Mouse (Mus musculus) heart, postnatal 0 days (tissue): ENCODE results near the gene Traf1.

Source experiments
- CTCF ChIP-seq: IDR thresholded peaks from 2 replicates; pipeline ENCODE4 v1.5.1; 2016; ENCODE audit warnings: antibody characterized with exemption, control low read depth, low read depth
- EP300 ChIP-seq: IDR thresholded peaks from 2 replicates; pipeline ENCODE4 v1.6.1; 2016; ENCODE audit warnings: antibody characterized with exemption, low read depth

- no peak for TF ChIP-seq CTCF
- no peak for TF ChIP-seq EP300
Observed at GRCm38 (mm10) chr2:34964651-34965050, 3.1 kb upstream of the Traf1 start.
